Mouse (Mus musculus) midbrain, embryonic 16.5 days (tissue): ENCODE data around the gene Jarid2. TPM values are rescaled to one million over a fixed set of nuclear protein-coding genes. Genes with fewer than 3 reads are reported as not detected.

Source experiments
- ATAC-seq: fragments of 200-750 bp; cut with Nextera tagmentation; 2 replicates; pipeline ENCODE4 v1.8.0; 2017; ENCODE audit warnings: moderate TSS enrichment
- H3K27ac ChIP-seq: fragments of 300-500 bp; sonication (generic); 2 replicates; pipeline ENCODE4 v1.5.1; 2014; ENCODE audit warnings: mild to moderate bottlenecking, low read length, mixed read lengths
- H3K27me3 ChIP-seq: fragments of 300-500 bp; sonication (generic); 2 replicates; pipeline ENCODE4 v1.6.1; 2014; ENCODE audit warnings: low read depth, low read length, mixed read lengths; ENCODE audit not compliant: control insufficient read depth, insufficient read depth
- H3K36me3 ChIP-seq: fragments of 300-500 bp; sonication (generic); 2 replicates; pipeline ENCODE4 v1.6.1; 2014; ENCODE audit warnings: mild to moderate bottlenecking, low read length, moderate library complexity, mixed read lengths; ENCODE audit not compliant: control insufficient read depth, insufficient read depth
- H3K4me1 ChIP-seq: fragments of 300-500 bp; sonication (generic); 2 replicates; pipeline ENCODE4 v1.6.1; 2014; ENCODE audit warnings: mild to moderate bottlenecking, low read length, mixed read lengths; ENCODE audit not compliant: control insufficient read depth, insufficient read depth
- H3K4me2 ChIP-seq: fragments of 300-500 bp; sonication (generic); 2 replicates; pipeline ENCODE4 v1.6.1; 2014; ENCODE audit warnings: mild to moderate bottlenecking, low read length, mixed read lengths
- H3K4me3 ChIP-seq: fragments of 300-500 bp; sonication (generic); 2 replicates; pipeline ENCODE4 v1.5.1; 2014; ENCODE audit warnings: low read depth, mild to moderate bottlenecking, low read length, moderate library complexity, mixed read lengths
- H3K9ac ChIP-seq: fragments of 300-500 bp; sonication (generic); 2 replicates; pipeline ENCODE4 v1.6.1; 2014; ENCODE audit warnings: low read depth, low read length, mixed read lengths
- H3K9me3 ChIP-seq: fragments of 300-500 bp; sonication (generic); replicated peaks from 2 replicates; pipeline ENCODE4 v1.6.1; 2014; ENCODE audit warnings: mild to moderate bottlenecking, low read length, mixed read lengths; ENCODE audit not compliant: control insufficient read depth, poor library complexity, severe bottlenecking
- WGBS: fragments of 180-500 bp; shearing (Covaris S2); extraction: QIAGEN DNeasy Blood & Tissue Kit; methylation state at CpG from one replicate; pipeline ENCODE4 v1.1.7; 2014; 5-methylcytosine and 5-hydroxymethylcytosine counted together
- polyA plus RNA-seq: library from polyadenylated mRNA; unstranded; fragments of >200 nt; fragmentation: Nextera tagmentation; extraction: Ambion mirVana; gene quantifications from 2 replicates; pipeline ENCODE4 v1.2.1, GENCODE M21; 2015

Gene Jarid2
- polyA plus RNA-seq: 36.6 and 44.6 TPM in 2 replicates

- WGBS: 2% methylated on average over 31 of the region's 31 CpGs
- Histone ChIP-seq H3K27ac (peak within 1 kb of the TSS; percentile 99), H3K4me3 (peak within 1 kb of the TSS; percentile 87), H3K4me2 (peak within 1 kb of the TSS; percentile 87), H3K27me3 (no peaks in the 10 kb centered on the region), H3K9ac (peak within 1 kb of the TSS; percentile 88), H3K9me3 (no peaks in the 10 kb centered on the region), H3K4me1 (peaks cover 6% of the 10 kb centered on the region; the same call in 1 of the 2 replicates), H3K36me3 (no peaks in the 10 kb centered on the region)
- 0 out of 2 replicates have a peak, but pooled peaks have one; percentile 0 for ATAC-seq
These were observed at the start of gene Jarid2 for GRCm38 (mm10) chr13:44729424-44729971. Gene Jarid2, plus strand, starts transcription at chr13:44729474.

DNA sequence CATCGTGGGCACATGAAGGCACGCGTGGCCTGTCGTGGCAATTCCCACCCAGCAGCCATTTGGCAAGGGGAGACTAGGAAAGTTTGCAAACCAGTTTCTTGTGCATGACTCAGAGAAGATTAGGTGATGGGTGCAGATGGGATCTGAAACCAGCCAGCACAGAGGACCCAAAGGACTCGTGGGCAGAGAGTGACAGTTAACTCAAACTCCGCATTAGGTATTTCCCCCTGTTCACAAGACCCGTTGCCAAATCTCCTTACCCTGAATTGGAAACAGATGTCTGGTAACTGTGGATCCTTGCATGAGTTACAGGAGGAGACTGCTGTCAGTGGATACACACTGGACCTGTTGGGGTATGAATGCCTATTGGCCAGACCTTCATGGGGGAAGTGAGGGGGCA, 48.2 kb upstream of the Jarid2 start:
- Histone ChIP-seq H3K4me1 (no peaks in the 10 kb centered on the region), H3K9ac (no peak overlapping the region), H3K27ac (no peak overlapping the region), H3K4me2 (no peak overlapping the region), H3K4me3 (no peak overlapping the region), H3K9me3 (no peaks in the 10 kb centered on the region), H3K36me3 (no peaks in the 10 kb centered on the region), H3K27me3 (no peaks in the 10 kb centered on the region)
- ATAC-seq: no peak
- 92% methylated on average over 7 of the region's 7 CpGs for WGBS

- WGBS: 58% methylated on average over 3 of the region's 3 CpGs
- no peak for ATAC-seq
- H3K4me3 ChIP-seq: no peak overlapping the region
These were observed 41.1 kb upstream of the Jarid2 start for GRCm38 (mm10) chr13:44688140-44688539.

DNA sequence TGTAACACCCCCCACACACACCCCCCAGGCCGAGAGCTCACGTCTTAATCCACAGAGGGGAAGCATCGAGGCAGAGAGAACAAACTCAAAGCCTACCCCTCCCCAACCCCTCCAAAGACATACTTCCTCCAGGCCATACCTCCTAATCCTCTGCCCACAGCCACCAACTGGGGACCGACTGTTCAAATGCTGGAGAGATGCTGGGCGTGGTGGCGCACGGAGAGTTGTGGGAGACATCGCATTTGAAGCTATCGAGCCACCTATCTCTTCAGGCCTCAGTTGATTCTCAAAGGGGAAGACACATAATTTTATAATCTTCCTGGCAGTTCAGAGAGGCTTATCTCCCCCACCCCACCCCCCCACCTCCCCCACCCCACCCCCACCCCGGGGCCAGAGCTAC, 31.6 kb upstream of the Jarid2 start:
- 68% methylated on average over 10 of the region's 10 CpGs for WGBS
- Histone ChIP-seq H3K4me2 (no peak overlapping the region), H3K9me3 (no peaks in the 10 kb centered on the region), H3K9ac (no peak overlapping the region), H3K27ac (no peak overlapping the region), H3K4me3 (no peak overlapping the region), H3K27me3 (no peaks in the 10 kb centered on the region), H3K4me1 (no peaks in the 10 kb centered on the region), H3K36me3 (no peaks in the 10 kb centered on the region)
- ATAC-seq: no peak

More at GRCm38 (mm10) chr13:44688140-44688539, 41.1 kb upstream of the Jarid2 start:
- Histone ChIP-seq H3K9me3 (no peaks in the 10 kb centered on the region), H3K9ac (no peak overlapping the region), H3K27ac (no peak overlapping the region), H3K4me1 (no peaks in the 10 kb centered on the region), H3K27me3 (no peaks in the 10 kb centered on the region), H3K36me3 (no peaks in the 10 kb centered on the region), H3K4me2 (no peak overlapping the region)

GRCm38 (mm10) chr13:44704036-44704801, 25.1 kb upstream of the Jarid2 start:
- no peaks in the 10 kb centered on the region for H3K4me1 ChIP-seq
- WGBS: 86% methylated on average over 15 of the region's 15 CpGs
- no peaks in the 10 kb centered on the region for H3K36me3 ChIP-seq
- ATAC-seq: no peak
- no peaks in the 10 kb centered on the region for H3K9me3 ChIP-seq
- H3K4me3 ChIP-seq: no peak overlapping the region
- H3K9ac ChIP-seq: no peak overlapping the region
- no peak overlapping the region for H3K4me2 ChIP-seq
- no peaks in the 10 kb centered on the region for H3K27me3 ChIP-seq
- H3K27ac ChIP-seq: no peak overlapping the region

GRCm38 (mm10) chr13:44705031-44705742, 24.1 kb upstream of the Jarid2 start:
- no peak overlapping the region for H3K9ac ChIP-seq
- WGBS: 40% methylated on average over 14 of the region's 14 CpGs
- no peak overlapping the region for H3K4me2 ChIP-seq
- H3K4me3 ChIP-seq: no peak overlapping the region
- H3K27ac ChIP-seq: no peak overlapping the region
- H3K4me1 ChIP-seq: no peaks in the 10 kb centered on the region
- no peak for ATAC-seq
- H3K27me3 ChIP-seq: no peaks in the 10 kb centered on the region
- no peaks in the 10 kb centered on the region for H3K36me3 ChIP-seq
- H3K9me3 ChIP-seq: no peaks in the 10 kb centered on the region

GRCm38 (mm10) chr13:44705743-44706044, 23.6 kb upstream of the Jarid2 start:
- Histone ChIP-seq H3K9me3 (no peaks in the 10 kb centered on the region), H3K27ac (no peak overlapping the region), H3K36me3 (no peaks in the 10 kb centered on the region), H3K4me3 (no peak overlapping the region), H3K9ac (no peak overlapping the region), H3K27me3 (no peaks in the 10 kb centered on the region), H3K4me1 (no peaks in the 10 kb centered on the region), H3K4me2 (no peak overlapping the region)
- ATAC-seq: no peak
- 63% methylated on average over 7 of the region's 7 CpGs for WGBS

DNA sequence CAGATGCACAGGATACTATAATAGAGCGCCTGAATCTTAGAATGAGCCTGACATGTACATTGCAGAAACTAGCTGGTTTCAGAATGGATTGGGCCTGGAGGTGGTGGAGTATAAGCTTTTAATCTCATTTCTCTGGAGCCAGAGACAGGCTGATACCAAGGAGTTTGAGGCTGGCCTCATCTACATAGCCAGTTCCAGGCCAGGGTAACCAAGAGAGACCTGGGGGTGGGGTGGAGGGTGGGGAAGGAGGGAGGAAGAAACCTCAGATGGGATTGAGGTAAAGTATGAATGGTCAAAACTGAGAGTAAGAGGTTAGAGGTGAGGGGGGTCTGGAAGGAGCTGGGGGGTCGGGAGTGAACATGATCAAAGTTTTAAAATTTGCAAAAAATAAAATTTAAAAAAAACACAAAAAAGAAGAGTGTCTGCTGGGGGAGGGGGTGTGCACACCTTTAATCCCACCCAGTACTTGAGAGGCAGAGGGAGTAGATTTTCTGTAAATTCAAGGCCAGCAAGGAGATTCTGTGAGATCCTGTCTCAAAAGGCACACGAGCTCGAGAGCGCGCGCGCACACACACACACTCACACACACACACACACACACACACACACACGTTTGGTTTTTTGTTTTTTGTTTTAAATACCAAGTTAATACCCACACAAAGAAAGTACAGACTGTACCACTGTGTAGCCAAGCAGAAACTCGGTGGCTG, 22.9 kb upstream of the Jarid2 start:
- Histone ChIP-seq H3K4me2 (no peak overlapping the region), H3K9ac (no peak overlapping the region), H3K4me1 (no peaks in the 10 kb centered on the region), H3K27me3 (no peaks in the 10 kb centered on the region), H3K27ac (no peak overlapping the region), H3K9me3 (no peaks in the 10 kb centered on the region), H3K36me3 (no peaks in the 10 kb centered on the region), H3K4me3 (no peak overlapping the region)
- ATAC-seq: no peak
- WGBS: 60% methylated on average over 10 of the region's 10 CpGs
